Mouse (Mus musculus) activated CD4-positive, CD25-positive, alpha-beta regulatory T cell (primary cell): ENCODE data around the gene Olfr1241. TPM values are rescaled to one million over a fixed set of nuclear protein-coding genes. Genes with fewer than 3 reads are reported as not detected.

ENCODE experiments used
- polyA plus RNA-seq, 2 experiments: library from polyadenylated mRNA; unstranded; fragments of 100-300 nt; shearing (Covaris generic); gene quantifications; one replicate each; pipeline ENCODE4 v1.2.1; 2017

Gene Olfr1241
- polyA plus RNA-seq: not detected

GRCm38 (mm10) chr2:89487026-89487425, at the start of gene Olfr1241:
Gene Olfr1241, minus strand, starts transcription at chr2:89487126.

GRCm38 (mm10) chr2:89531387-89531786, 44.5 kb upstream of the Olfr1241 start, which contains the start of gene Olfr1243:
Gene Olfr1243, minus strand, starts transcription at chr2:89531487.

GRCm38 (mm10) chr2:89498235-89498634, 11.3 kb upstream of the Olfr1241 start, which contains the start of gene Olfr1242:
Gene Olfr1242, minus strand, starts transcription at chr2:89498335.

GRCm38 (mm10) chr2:89442900-89443299, 44.0 kb downstream of the Olfr1241 start, which contains the start of gene Olfr1240:
Gene Olfr1240, minus strand, starts transcription at chr2:89443000.

Other genes starting within 250 kb of the Olfr1241 start
- under 1 TPM in 1 of 2 experiments, not detected in 1; 0.32 TPM for gene Olfr1228, start 233.1 kb downstream of the Olfr1241 start, polyA plus RNA-seq
- gene Olfr1229, start 199.1 kb downstream of the Olfr1241 start, polyA plus RNA-seq: not detected
- not detected for gene Olfr1230, start 189.9 kb downstream of the Olfr1241 start, polyA plus RNA-seq
- under 1 TPM in 1 of 2 experiments, not detected in 1; 0.31 TPM for gene Olfr1231, start 180.1 kb downstream of the Olfr1241 start, polyA plus RNA-seq
- gene Olfr1232, start 157.5 kb downstream of the Olfr1241 start, polyA plus RNA-seq: not detected
- under 1 TPM in 1 of 2 experiments, not detected in 1; 0.04 TPM for gene Olfr1233, start 144.7 kb downstream of the Olfr1241 start, polyA plus RNA-seq
- gene Olfr1234, start 122.3 kb downstream of the Olfr1241 start, polyA plus RNA-seq: under 1 TPM in 1 of 2 experiments, not detected in 1; 0.31 TPM
- gene Olfr1238, start 77.5 kb downstream of the Olfr1241 start, polyA plus RNA-seq: under 1 TPM; 0.04 to 0.05 TPM
- under 1 TPM in 1 of 2 experiments, not detected in 1; 0.11 TPM for gene Olfr1239, start 66.7 kb downstream of the Olfr1241 start, polyA plus RNA-seq
- gene Olfr1240, start 44.1 kb downstream of the Olfr1241 start, polyA plus RNA-seq: not detected
- gene Olfr1242, start 11.2 kb upstream of the Olfr1241 start, polyA plus RNA-seq: not detected
- gene Olfr1243, start 44.4 kb upstream of the Olfr1241 start, polyA plus RNA-seq: not detected
- gene Olfr1245, start 91.3 kb upstream of the Olfr1241 start, polyA plus RNA-seq: under 1 TPM in 1 of 2 experiments, not detected in 1; 0.10 TPM
- not detected for gene Olfr1246, start 106.0 kb upstream of the Olfr1241 start, polyA plus RNA-seq
- under 1 TPM in 1 of 2 experiments, not detected in 1; 0.11 TPM for gene Olfr1247, start 127.0 kb upstream of the Olfr1241 start, polyA plus RNA-seq
- gene Olfr1248, start 131.1 kb upstream of the Olfr1241 start, polyA plus RNA-seq: not detected
- gene Olfr1249, start 147.9 kb upstream of the Olfr1241 start, polyA plus RNA-seq: not detected
- gene Olfr1250, start 174.3 kb upstream of the Olfr1241 start, polyA plus RNA-seq: under 1 TPM; 0.04 to 0.15 TPM
- gene Olfr1251, start 184.8 kb upstream of the Olfr1241 start, polyA plus RNA-seq: not detected
- gene Olfr1252, start 237.9 kb upstream of the Olfr1241 start, polyA plus RNA-seq: under 1 TPM in 1 of 2 experiments, not detected in 1; 0.05 TPM